Mouse (Mus musculus) heart, adult 2 months (tissue): Measurements from ENCODE around the gene Ankrd34a.

Experiments
- CTCF ChIP-seq: fragments of 200-600 bp; IDR thresholded peaks from 2 replicates; pipeline ENCODE4 v1.8.1; 2022; ENCODE audit warnings: antibody characterized with exemption, mild to moderate bottlenecking, moderate library complexity
- EP300 ChIP-seq: fragments of 200-500 bp; IDR thresholded peaks from 2 replicates; pipeline ENCODE4 v1.6.1; 2011; ENCODE audit warnings: low read depth, low read length, control low read depth; ENCODE audit not compliant: insufficient read depth
- POLR2A ChIP-seq: fragments of 200-500 bp; IDR thresholded peaks from 2 replicates; pipeline ENCODE4 v1.6.1; 2011; ENCODE audit warnings: mild to moderate bottlenecking, low read depth, low read length, control low read depth; ENCODE audit not compliant: insufficient read depth

DNA sequence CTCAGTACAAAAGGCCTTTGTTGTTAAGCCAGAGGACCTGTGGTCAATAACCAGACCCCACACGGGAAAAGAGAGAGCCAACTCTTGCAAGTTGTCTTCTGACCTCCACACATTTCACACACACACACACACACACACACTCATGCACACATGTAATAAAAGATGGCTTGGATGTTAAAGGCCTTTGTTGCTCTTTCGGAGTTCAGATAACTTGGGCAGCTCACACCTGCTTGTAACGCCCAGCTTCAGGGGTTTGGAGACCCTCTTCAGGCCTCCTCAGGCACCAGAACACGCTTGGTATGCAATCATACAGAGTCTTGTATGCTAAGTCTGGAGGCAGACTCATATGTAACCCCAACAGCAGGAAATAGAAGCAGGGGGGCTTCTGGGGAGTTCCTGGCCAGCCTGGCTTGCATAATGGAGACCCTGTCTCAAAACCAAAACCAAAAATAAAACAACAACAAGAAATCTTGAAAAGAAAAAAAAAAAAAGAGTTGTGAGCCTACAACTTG, 17.1 kb upstream of the Ankrd34a start:
- TF ChIP-seq CTCF, result no peak
- TF ChIP-seq POLR2A, result no peak
- TF ChIP-seq EP300, result no peak
